Mouse (Mus musculus) midbrain, embryonic 14.5 days (tissue): ENCODE results near the gene Nupr1. TPM values are rescaled to one million over a fixed set of nuclear protein-coding genes. Genes with fewer than 3 reads are reported as not detected.

ENCODE experiments used
- ATAC-seq: fragments of 200-750 bp; cut with Nextera tagmentation; 2 replicates; pipeline ENCODE4 v1.8.0; 2017; ENCODE audit warnings: moderate number of reproducible peaks, moderate library complexity; ENCODE audit not compliant: low FRiP score, low TSS enrichment
- DNase-seq: peaks from one replicate; pipeline ENCODE4 v3.0.0-alpha.2; 2015
- H3K27ac ChIP-seq: fragments of 300-500 bp; sonication (generic); replicated peaks from 2 replicates; pipeline ENCODE4 v1.5.1; 2014; ENCODE audit warnings: mild to moderate bottlenecking, low read depth, low read length, moderate library complexity
- H3K27me3 ChIP-seq: fragments of 300-500 bp; sonication (generic); 2 replicates; pipeline ENCODE4 v1.6.1; 2014; ENCODE audit warnings: low read length, control low read depth, mixed read lengths; ENCODE audit not compliant: control insufficient read depth, insufficient read depth
- H3K36me3 ChIP-seq: fragments of 300-500 bp; sonication (generic); 2 replicates; pipeline ENCODE4 v1.6.1; 2014; ENCODE audit warnings: low read length, control low read depth; ENCODE audit not compliant: control insufficient read depth, insufficient read depth
- H3K4me1 ChIP-seq: fragments of 300-500 bp; sonication (generic); 2 replicates; pipeline ENCODE4 v1.6.1; 2014; ENCODE audit warnings: mild to moderate bottlenecking, antibody characterized with exemption, low read length, control low read depth; ENCODE audit not compliant: control insufficient read depth, insufficient read depth
- H3K4me2 ChIP-seq: fragments of 300-500 bp; sonication (generic); 2 replicates; pipeline ENCODE4 v1.6.1; 2014; ENCODE audit warnings: mild to moderate bottlenecking, low read length, moderate library complexity
- H3K4me3 ChIP-seq: fragments of 300-500 bp; sonication (generic); replicated peaks from 2 replicates; pipeline ENCODE4 v1.5.1; 2014; ENCODE audit warnings: low read depth, low read length
- H3K9ac ChIP-seq: fragments of 300-500 bp; sonication (generic); replicated peaks from 2 replicates; pipeline ENCODE4 v1.6.1; 2014; ENCODE audit warnings: mild to moderate bottlenecking, low read length, moderate library complexity
- H3K9me3 ChIP-seq: fragments of 300-500 bp; sonication (generic); 2 replicates; pipeline ENCODE4 v1.6.1; 2016; ENCODE audit warnings: low read length, control low read depth, mixed read lengths; ENCODE audit not compliant: control insufficient read depth
- WGBS: fragments of 180-500 bp; shearing (Covaris S2); extraction: QIAGEN DNeasy Blood & Tissue Kit; methylation state at CpG from one replicate; pipeline ENCODE4 v1.1.7; 2014; 5-methylcytosine and 5-hydroxymethylcytosine counted together
- polyA plus RNA-seq: library from polyadenylated mRNA; unstranded; fragments of >200 nt; fragmentation: Nextera tagmentation; extraction: Ambion mirVana; gene quantifications from 2 replicates; pipeline ENCODE4 v1.2.1, GENCODE M21; 2014

Nupr1 gene
- polyA plus RNA-seq, 1 experiment from 2014 or later = 5.8 TPM

DNA sequence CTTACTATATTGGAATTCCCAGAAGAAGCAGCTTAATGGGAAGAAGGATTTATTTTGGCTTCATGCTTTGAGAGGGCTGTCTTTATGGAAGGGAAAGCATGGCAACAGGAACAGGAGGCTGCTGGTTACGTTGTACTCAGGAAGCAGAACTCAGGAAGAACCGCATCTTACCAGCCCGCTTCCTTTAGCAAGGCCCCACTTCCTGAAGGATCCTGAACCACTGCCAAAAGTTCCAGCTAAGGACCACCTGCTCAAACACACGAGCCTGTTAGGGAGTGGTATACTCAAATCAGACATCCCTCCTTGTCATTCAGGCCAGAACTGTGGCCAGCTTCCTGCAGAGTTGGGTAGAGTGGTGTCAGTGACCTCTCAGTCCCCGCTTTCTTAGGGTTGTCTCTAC lies 37.8 kb upstream of the Nupr1 start:
- Histone ChIP-seq H3K4me3 (no peak overlapping the region), H3K27ac (no peak overlapping the region), H3K4me1 (no peaks in the 10 kb centered on the region), H3K4me2 (no peak overlapping the region), H3K9ac (no peak overlapping the region), H3K36me3 (peaks cover 64% of the 10 kb centered on the region), H3K27me3 (no peaks in the 10 kb centered on the region), H3K9me3 (no peaks in the 10 kb centered on the region)
- WGBS = 92% methylated on average over 5 of the region's 5 CpGs
- ATAC-seq (no peak), DNase-seq (no peak)

DNA sequence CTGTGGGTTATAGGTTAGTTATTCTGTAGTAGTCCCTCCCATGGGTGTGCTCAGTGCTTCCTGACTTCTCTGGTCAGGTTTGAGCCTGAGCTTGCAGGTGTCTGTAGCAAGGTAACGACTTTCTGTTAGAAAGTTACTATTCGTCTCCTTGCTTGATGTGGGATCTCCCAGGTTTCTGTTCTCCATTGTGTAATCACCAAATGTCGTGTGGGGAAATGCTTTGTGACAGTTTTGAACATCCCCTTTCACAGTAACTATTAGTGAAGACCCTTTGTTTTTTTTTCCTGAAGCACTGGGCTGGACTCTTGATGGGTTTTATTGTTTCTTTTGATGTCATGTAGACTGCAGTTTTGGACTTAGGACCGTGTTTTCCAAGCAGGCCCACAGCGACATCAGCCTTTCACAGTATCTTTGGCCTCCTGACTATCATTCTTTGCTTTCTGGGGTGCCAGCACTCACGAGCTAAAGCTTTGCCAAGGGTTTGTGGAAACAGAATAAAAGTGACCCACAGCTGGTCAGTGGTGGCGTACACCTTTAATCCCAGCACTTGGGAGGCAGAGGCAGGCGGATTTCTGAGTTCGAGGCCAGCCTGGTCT lies 36.9 kb upstream of the Nupr1 start:
- no peak for DNase-seq
- 89% methylated on average over 9 of the region's 9 CpGs for WGBS
- no peak overlapping the region for H3K9ac ChIP-seq
- no peak overlapping the region for H3K27ac ChIP-seq
- no peak overlapping the region for H3K4me3 ChIP-seq
- H3K4me2 ChIP-seq = no peak overlapping the region
- H3K4me1 ChIP-seq = no peaks in the 10 kb centered on the region
- H3K36me3 ChIP-seq = peaks cover 63% of the 10 kb centered on the region
- no peaks in the 10 kb centered on the region for H3K27me3 ChIP-seq
- ATAC-seq = no peak
- H3K9me3 ChIP-seq = no peaks in the 10 kb centered on the region

GRCm38 (mm10) chr7:126665269-126665668 lies 34.6 kb upstream of the Nupr1 start:
- Histone ChIP-seq H3K4me1 (no peaks in the 10 kb centered on the region), H3K4me2 (no peak overlapping the region), H3K4me3 (no peak overlapping the region), H3K27me3 (no peaks in the 10 kb centered on the region), H3K9me3 (no peaks in the 10 kb centered on the region), H3K27ac (no peak overlapping the region), H3K9ac (no peak overlapping the region), H3K36me3 (peaks cover 46% of the 10 kb centered on the region)
- 98% methylated on average over 3 of the region's 3 CpGs for WGBS
- ATAC-seq (no peak), DNase-seq (no peak)

- Histone ChIP-seq H3K4me2 (no peak overlapping the region), H3K4me3 (no peak overlapping the region), H3K4me1 (no peaks in the 10 kb centered on the region), H3K9ac (no peak overlapping the region), H3K27ac (no peak overlapping the region), H3K36me3 (peaks cover 45% of the 10 kb centered on the region), H3K27me3 (no peaks in the 10 kb centered on the region), H3K9me3 (no peaks in the 10 kb centered on the region)
- ATAC-seq = no peak
- no peak for DNase-seq
- 84% methylated on average over 8 of the region's 8 CpGs for WGBS
Measured at GRCm38 (mm10) chr7:126663646-126664045, 33.0 kb upstream of the Nupr1 start.

DNA sequence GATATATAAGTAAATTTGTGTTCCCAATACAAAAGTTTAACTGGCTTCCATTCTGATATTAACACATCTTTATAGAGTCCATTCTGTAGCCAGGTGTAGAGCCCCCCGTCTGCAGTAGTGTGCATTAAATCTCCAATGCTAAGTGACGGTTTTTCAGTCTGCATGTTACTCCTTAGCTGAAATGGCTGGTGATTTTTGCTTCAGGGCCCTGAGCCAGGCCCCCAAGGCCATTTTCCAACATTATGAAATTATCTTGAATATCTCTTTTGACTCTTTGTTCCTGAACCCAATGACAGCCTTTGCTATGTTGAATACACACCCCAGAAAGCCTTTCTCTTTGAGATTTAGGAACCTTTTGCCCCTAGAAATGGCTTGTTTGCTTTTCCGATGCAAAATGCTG lies 29.1 kb upstream of the Nupr1 start:
- no peak for DNase-seq

DNA sequence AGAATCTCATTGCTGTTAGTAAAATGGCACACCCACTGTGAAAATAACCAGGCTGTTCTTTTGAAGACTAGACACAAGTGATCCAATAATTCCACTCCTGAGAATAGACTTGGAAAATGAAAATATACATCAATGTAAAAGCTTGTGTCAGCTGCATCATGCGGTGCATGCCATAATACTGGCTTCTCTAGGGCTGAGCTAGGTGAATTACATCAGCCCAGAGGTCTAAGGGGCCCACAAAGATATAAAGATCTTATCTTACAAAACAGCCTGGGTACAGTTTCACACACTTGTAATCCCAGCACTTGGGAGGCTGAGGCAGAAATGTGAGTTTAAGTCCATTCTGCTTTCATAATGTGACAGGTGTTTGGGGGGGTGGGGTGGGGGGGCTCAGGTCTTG lies 26.9 kb upstream of the Nupr1 start:
- Histone ChIP-seq H3K9ac (no peak overlapping the region), H3K4me2 (no peak overlapping the region), H3K27ac (no peak overlapping the region), H3K9me3 (no peaks in the 10 kb centered on the region), H3K4me3 (no peak overlapping the region), H3K27me3 (no peaks in the 10 kb centered on the region), H3K36me3 (peaks cover 3% of the 10 kb centered on the region; the same call in 1 of the 2 replicates), H3K4me1 (no peaks in the 10 kb centered on the region)
- no peak for DNase-seq
- WGBS = 100% methylated on average over 1 of the region's 1 CpGs
- ATAC-seq = no peak

More for the DNA sequence above, 29.1 kb upstream of the Nupr1 start:
- H3K4me2 ChIP-seq = no peak overlapping the region
- no peak overlapping the region for H3K9ac ChIP-seq
- H3K36me3 ChIP-seq = peaks cover 20% of the 10 kb centered on the region
- no peak overlapping the region for H3K4me3 ChIP-seq
- no peak for ATAC-seq
- no peaks in the 10 kb centered on the region for H3K9me3 ChIP-seq
- H3K27me3 ChIP-seq = no peaks in the 10 kb centered on the region
- WGBS = 87% methylated on average over 3 of the region's 3 CpGs
- H3K27ac ChIP-seq = no peak overlapping the region
- H3K4me1 ChIP-seq = no peaks in the 10 kb centered on the region

- 94% methylated on average over 3 of the region's 3 CpGs for WGBS
- H3K9me3 ChIP-seq = no peaks in the 10 kb centered on the region
- H3K4me2 ChIP-seq = no peak overlapping the region
- no peak overlapping the region for H3K27ac ChIP-seq
- no peaks in the 10 kb centered on the region for H3K27me3 ChIP-seq
- no peak for ATAC-seq
- no peaks in the 10 kb centered on the region for H3K36me3 ChIP-seq
- DNase-seq = no peak
- no peaks in the 10 kb centered on the region for H3K4me1 ChIP-seq
- no peak overlapping the region for H3K4me3 ChIP-seq
- no peak overlapping the region for H3K9ac ChIP-seq
Measured at GRCm38 (mm10) chr7:126655695-126656094, 25.0 kb upstream of the Nupr1 start.

GRCm38 (mm10) chr7:126653991-126654390 lies 23.3 kb upstream of the Nupr1 start:
- Histone ChIP-seq H3K36me3 (no peaks in the 10 kb centered on the region), H3K4me2 (no peak overlapping the region), H3K4me1 (peaks cover 5% of the 10 kb centered on the region; the same call in 1 of the 2 replicates), H3K27me3 (no peaks in the 10 kb centered on the region), H3K27ac (no peak overlapping the region), H3K9me3 (no peaks in the 10 kb centered on the region), H3K4me3 (no peak overlapping the region), H3K9ac (no peak overlapping the region)
- DNase-seq (no peak), ATAC-seq (no peak)
- WGBS = 89% methylated on average over 2 of the region's 2 CpGs

DNA sequence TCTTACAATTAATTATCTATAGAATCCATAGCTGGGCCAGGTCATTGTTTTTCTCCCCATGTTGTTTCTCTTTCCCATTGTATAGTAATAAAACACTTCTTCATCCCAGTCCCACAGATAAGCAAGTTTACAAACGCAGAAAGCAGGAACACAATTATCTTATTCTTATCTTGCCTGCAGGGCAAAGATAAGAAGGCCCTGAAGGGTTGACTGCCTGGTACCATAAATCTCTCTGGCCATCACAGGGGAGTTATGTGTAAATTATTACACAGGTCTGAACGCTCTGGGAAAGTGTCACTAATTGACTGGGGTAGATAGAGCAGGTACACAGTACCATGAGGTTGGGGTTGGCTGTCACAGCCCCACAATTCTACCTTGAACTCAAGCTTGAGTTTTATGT lies 20.2 kb upstream of the Nupr1 start:
- Histone ChIP-seq H3K36me3 (no peaks in the 10 kb centered on the region), H3K9ac (no peak overlapping the region), H3K27me3 (no peaks in the 10 kb centered on the region), H3K4me3 (no peak overlapping the region), H3K27ac (no peak overlapping the region), H3K9me3 (no peaks in the 10 kb centered on the region), H3K4me2 (no peak overlapping the region), H3K4me1 (peaks cover 5% of the 10 kb centered on the region; the same call in 1 of the 2 replicates)
- no peak for DNase-seq
- 80% methylated on average over 2 of the region's 2 CpGs for WGBS
- no peak for ATAC-seq
